21 mouse cellular contexts compared by ENCODE assay signal in the genomic region with DNA sequence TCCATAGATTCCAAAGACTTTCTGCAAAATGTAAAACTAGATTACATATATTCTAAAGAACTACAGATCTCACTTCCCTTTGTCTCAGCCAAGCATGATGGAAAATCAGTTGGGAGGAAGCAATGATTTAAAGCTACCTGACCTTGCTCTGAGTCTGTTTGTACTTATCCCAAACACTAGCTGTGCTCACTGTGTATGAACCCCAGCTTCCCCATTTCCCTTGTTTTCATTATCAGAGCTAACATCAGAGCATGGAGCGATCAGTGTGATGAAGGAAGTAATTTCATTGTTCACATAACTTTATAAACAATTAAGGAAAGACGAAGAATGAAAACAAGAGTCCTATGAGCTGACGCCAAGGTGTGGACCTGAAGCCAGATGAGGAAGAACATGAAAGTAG.
"Had no signal": no experiment of that assay in that cellular context is flagged by ENCODE, and none has a peak within 500 bp of the region (broad histone marks: within the 10 kb centered on the region; RNA-seq: fewer than 3 reads in every experiment).

No protein-coding gene starts in this region.

- H3K4me1 ChIP-seq: liver, embryonic 13.5 days; liver, embryonic 15.5 days; lung, embryonic 15.5 days; midbrain, embryonic 10.5 days; midbrain, embryonic 12.5 days; neural tube, embryonic 13.5 days; neural tube, embryonic 15.5 days; stomach, embryonic 15.5 days had no signal

- H3K27ac ChIP-seq: liver, embryonic 13.5 days; liver, embryonic 15.5 days; midbrain, embryonic 10.5 days; midbrain, embryonic 12.5 days; neural tube, embryonic 13.5 days; neural tube, embryonic 15.5 days; stomach, embryonic 15.5 days; stomach, postnatal 0 days had no signal

- ATAC-seq: midbrain, embryonic 16.5 days had no signal

- H3K36me3 ChIP-seq: liver, embryonic 13.5 days; liver, embryonic 15.5 days; neural tube, embryonic 15.5 days had no signal

- H3K9ac ChIP-seq: liver, embryonic 13.5 days; liver, embryonic 15.5 days; liver, postnatal 0 days; lung, embryonic 15.5 days; midbrain, embryonic 12.5 days; neural tube, embryonic 13.5 days; neural tube, embryonic 15.5 days; stomach, embryonic 15.5 days had no signal

- H3K9me3 ChIP-seq: liver, embryonic 13.5 days; liver, embryonic 15.5 days; lung, embryonic 15.5 days; midbrain, embryonic 10.5 days; midbrain, embryonic 12.5 days; neural tube, embryonic 13.5 days; neural tube, embryonic 15.5 days; stomach, embryonic 15.5 days had no signal

- H3K27me3 ChIP-seq: liver, embryonic 13.5 days; liver, embryonic 15.5 days; lung, embryonic 15.5 days; midbrain, embryonic 12.5 days; neural tube, embryonic 13.5 days; neural tube, embryonic 15.5 days; stomach, embryonic 15.5 days had no signal

- DNase-seq: liver, embryonic 13.5 days; liver, postnatal 0 days; midbrain, embryonic 14.5 days; retina, postnatal 1 day; right cerebral cortex, adult 18-20 months; right cerebral cortex, postnatal 25 days; right cerebral cortex, postnatal 4 days; spleen, adult 18-20 months; thymus, adult 2 months; thymus, postnatal 36 days had no signal

- H3K4me3 ChIP-seq: liver, embryonic 13.5 days; liver, embryonic 15.5 days; lung, embryonic 15.5 days; midbrain, embryonic 10.5 days; midbrain, embryonic 12.5 days; myocyte; neural tube, embryonic 13.5 days; neural tube, embryonic 15.5 days; stomach, embryonic 15.5 days had no signal

- H3K4me2 ChIP-seq: liver, embryonic 11.5 days; liver, embryonic 13.5 days; liver, embryonic 15.5 days; lung, embryonic 15.5 days; midbrain, embryonic 12.5 days; neural tube, embryonic 13.5 days; neural tube, embryonic 15.5 days; stomach, embryonic 15.5 days had no signal
